Mouse (Mus musculus) lung, postnatal 0 days (tissue): ENCODE data around the gene Hoxa9.

ENCODE experiments used
- CTCF ChIP-seq: IDR thresholded peaks from 2 replicates; pipeline ENCODE4 v1.5.1; 2016; ENCODE audit warnings: antibody characterized with exemption, mild to moderate bottlenecking
- EP300 ChIP-seq: IDR thresholded peaks from 2 replicates; pipeline ENCODE4 v1.6.1; 2016; ENCODE audit warnings: antibody characterized with exemption, mild to moderate bottlenecking, control low read depth

DNA sequence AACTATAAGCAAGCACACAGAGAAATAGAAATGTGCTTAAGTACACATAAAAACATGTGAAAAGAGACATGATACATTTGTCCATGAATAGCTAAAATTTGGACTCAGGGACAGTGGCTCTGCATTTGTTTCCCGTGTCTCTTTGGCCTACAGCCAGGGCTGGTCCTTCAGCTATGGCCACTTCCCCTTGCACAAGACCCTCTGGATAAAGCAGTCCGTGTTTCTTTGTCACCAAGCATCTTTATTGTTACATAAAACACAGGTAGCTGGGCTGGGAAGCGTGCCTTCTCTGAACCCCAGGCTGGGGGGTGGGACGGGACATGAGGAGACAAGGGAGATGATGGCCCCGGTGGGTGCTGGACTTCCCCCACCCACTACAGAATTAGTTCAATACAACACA is 16.6 kb downstream of the Hoxa9 start:
- TF ChIP-seq CTCF: no peak
- TF ChIP-seq EP300: no peak
